Mouse (Mus musculus): Measurements from ENCODE around the gene Mgll. TPM values are rescaled to one million over a fixed set of nuclear protein-coding genes. Genes with fewer than 3 reads are reported as not detected.

Mgll gene
- polyA plus RNA-seq, 1 experiment from 2014 or later, result 104 TPM

DNA sequence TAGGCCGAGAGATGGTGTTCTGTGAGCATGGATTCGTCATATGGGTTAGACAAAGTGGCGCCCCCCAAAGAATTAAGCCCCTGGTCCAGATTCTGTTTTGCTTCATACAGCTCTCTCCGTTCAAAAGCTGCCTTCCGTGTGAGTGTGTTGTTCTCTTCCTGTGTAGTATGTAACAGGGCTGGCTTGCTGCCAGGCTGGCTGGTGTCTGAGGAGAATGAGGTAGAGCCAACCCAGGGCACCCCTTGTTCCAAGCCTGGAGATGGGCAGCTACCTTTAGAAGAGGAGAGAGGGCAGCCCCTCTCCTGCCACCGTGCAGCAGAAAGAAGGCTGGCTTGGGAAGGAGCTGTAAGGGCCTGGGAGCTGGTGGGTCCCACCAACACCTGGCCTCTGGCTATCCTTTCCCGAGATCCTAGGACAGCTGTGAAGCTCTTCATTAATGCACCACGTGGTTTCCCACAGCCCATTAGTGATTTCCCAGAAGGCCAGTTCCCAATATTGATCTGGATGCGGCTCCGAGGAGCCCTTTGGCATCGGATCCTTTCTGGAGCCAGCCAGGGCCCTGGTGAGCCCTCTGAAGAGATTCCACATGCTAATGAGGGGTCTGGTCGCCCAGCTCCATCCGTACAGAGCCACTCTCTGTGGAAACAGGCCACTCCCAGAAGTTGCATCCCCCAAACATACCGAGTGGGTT, 19.5 kb downstream of the Mgll start:
- no peak overlapping the region for H3K4me3 ChIP-seq (ENCODE audit: low read depth, low read length)
- no peaks in the 10 kb centered on the region for H3K9me3 ChIP-seq (ENCODE audit: control insufficient read depth, low read depth, low read length)
- no peaks in the 10 kb centered on the region for H3K4me1 ChIP-seq (ENCODE audit: control insufficient read depth, insufficient read depth, low read length)
- H3K27ac ChIP-seq (ENCODE audit: low read length), result no peak overlapping the region
- no peak overlapping the region for H3K4me2 ChIP-seq (replicated peaks; ENCODE audit: low read depth, low read length)
- no peak overlapping the region for H3K9ac ChIP-seq (replicated peaks; ENCODE audit: low read depth, low read length)
- H3K36me3 ChIP-seq (ENCODE audit: control insufficient read depth, insufficient read depth, low read length), result no peaks in the 10 kb centered on the region
- H3K27me3 ChIP-seq (ENCODE audit: control insufficient read depth, insufficient read depth, low read length), result no peaks in the 10 kb centered on the region
- no peak for ATAC-seq (ENCODE audit: insufficient number of reproducible peaks, insufficient read depth, low FRiP score, low read depth)
- 64% methylated on average over 14 of the region's 14 CpGs for WGBS

DNA sequence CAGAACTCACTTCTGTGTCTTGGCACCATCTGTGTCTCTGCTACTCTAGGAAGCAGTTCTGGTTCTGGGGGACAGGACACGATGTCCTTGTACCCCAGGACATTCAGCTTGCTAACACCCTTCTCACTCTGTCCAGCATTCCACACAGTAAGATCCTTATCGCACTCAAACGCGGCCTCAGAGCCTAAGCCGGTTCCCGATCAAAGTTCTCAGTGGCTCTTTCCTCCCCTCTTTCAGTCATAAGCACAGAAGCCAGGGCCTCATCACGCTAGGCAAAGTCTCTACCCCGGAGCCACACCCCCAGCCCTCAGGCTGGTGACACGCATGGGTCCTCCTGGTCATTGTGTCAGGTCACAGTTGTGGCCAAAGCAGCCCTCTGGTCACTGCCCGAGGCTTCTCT, 20.8 kb downstream of the Mgll start:
- 87% methylated on average over 10 of the region's 10 CpGs for WGBS
- ATAC-seq (ENCODE audit: insufficient number of reproducible peaks, insufficient read depth, low FRiP score, low read depth), result no peak
- no peak overlapping the region for H3K27ac ChIP-seq (ENCODE audit: low read length)

GRCm38 (mm10) chr6:88746271-88746670, 22.1 kb downstream of the Mgll start:
- no peaks in the 10 kb centered on the region for H3K4me1 ChIP-seq (ENCODE audit: control insufficient read depth, insufficient read depth, low read length)
- no peak overlapping the region for H3K4me3 ChIP-seq (ENCODE audit: low read depth, low read length)
- H3K4me2 ChIP-seq (replicated peaks; ENCODE audit: low read depth, low read length), result no peak overlapping the region
- H3K9me3 ChIP-seq (ENCODE audit: control insufficient read depth, low read depth, low read length), result no peaks in the 10 kb centered on the region
- H3K9ac ChIP-seq (replicated peaks; ENCODE audit: low read depth, low read length), result no peak overlapping the region
- H3K36me3 ChIP-seq (ENCODE audit: control insufficient read depth, insufficient read depth, low read length), result no peaks in the 10 kb centered on the region
- no peaks in the 10 kb centered on the region for H3K27me3 ChIP-seq (ENCODE audit: control insufficient read depth, insufficient read depth, low read length)
- ATAC-seq (ENCODE audit: insufficient number of reproducible peaks, insufficient read depth, low FRiP score, low read depth), result no peak
- 86% methylated on average over 8 of the region's 8 CpGs for WGBS
- H3K27ac ChIP-seq (ENCODE audit: low read length), result no peak overlapping the region

More for the DNA sequence above, 20.8 kb downstream of the Mgll start:
- Histone ChIP-seq H3K36me3 (ENCODE audit: control insufficient read depth, insufficient read depth, low read length) (no peaks in the 10 kb centered on the region), H3K9ac (replicated peaks; ENCODE audit: low read depth, low read length) (no peak overlapping the region), H3K4me2 (replicated peaks; ENCODE audit: low read depth, low read length) (no peak overlapping the region), H3K9me3 (ENCODE audit: control insufficient read depth, low read depth, low read length) (no peaks in the 10 kb centered on the region), H3K27me3 (ENCODE audit: control insufficient read depth, insufficient read depth, low read length) (no peaks in the 10 kb centered on the region), H3K4me3 (ENCODE audit: low read depth, low read length) (no peak overlapping the region), H3K4me1 (ENCODE audit: control insufficient read depth, insufficient read depth, low read length) (no peaks in the 10 kb centered on the region)

DNA sequence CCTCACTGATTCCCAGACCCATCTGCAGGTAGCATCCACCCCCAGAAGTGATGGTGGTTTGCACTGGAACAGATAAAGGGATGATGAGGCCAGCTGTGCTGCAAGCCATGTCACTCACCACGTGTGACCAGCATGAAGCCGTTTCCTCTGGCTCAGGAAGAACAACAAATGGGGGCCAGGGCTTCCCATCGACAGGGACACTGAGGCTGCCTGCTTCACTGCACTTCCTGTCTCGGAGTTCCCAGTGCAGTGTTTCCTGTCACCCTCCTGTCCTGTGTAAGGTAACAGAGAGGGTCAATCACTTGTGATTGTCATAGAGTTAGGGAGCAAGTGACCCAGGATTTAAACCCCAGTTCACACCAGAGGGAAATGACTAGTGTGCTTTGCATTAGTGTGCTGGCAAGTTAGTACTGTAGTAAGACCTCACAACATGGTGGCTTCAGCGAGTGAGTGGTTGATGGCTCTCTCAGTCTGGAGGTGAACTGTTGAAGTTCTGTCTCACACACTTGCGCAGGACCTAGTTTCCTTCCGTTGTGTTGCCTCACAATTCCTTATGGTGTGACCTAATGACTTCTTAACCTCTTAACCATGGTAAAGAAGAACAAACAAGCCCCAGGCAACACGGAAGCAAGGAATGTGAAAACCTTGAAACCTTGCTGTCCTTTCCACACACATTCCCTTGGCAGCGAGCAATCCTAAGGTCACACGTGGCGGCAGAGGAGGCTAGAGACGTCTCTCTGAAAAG, 23.3 kb downstream of the Mgll start:
- Histone ChIP-seq H3K4me1 (ENCODE audit: control insufficient read depth, insufficient read depth, low read length) (no peaks in the 10 kb centered on the region), H3K4me2 (replicated peaks; ENCODE audit: low read depth, low read length) (no peak overlapping the region), H3K9ac (replicated peaks; ENCODE audit: low read depth, low read length) (no peak overlapping the region), H3K27ac (ENCODE audit: low read length) (no peak overlapping the region), H3K9me3 (ENCODE audit: control insufficient read depth, low read depth, low read length) (no peaks in the 10 kb centered on the region), H3K36me3 (ENCODE audit: control insufficient read depth, insufficient read depth, low read length) (no peaks in the 10 kb centered on the region), H3K27me3 (ENCODE audit: control insufficient read depth, insufficient read depth, low read length) (no peaks in the 10 kb centered on the region), H3K4me3 (ENCODE audit: low read depth, low read length) (no peak overlapping the region)
- no peak for ATAC-seq (ENCODE audit: insufficient number of reproducible peaks, insufficient read depth, low FRiP score, low read depth)
- 71% methylated on average over 12 of the region's 12 CpGs for WGBS

GRCm38 (mm10) chr6:88750884-88751283, 26.7 kb downstream of the Mgll start:
- Histone ChIP-seq H3K4me2 (replicated peaks; ENCODE audit: low read depth, low read length) (no peak overlapping the region), H3K4me1 (ENCODE audit: control insufficient read depth, insufficient read depth, low read length) (0 out of 2 replicates have a peak, but pooled peaks cover 9% of the 10 kb centered on the region), H3K4me3 (ENCODE audit: low read depth, low read length) (no peak overlapping the region), H3K27ac (ENCODE audit: low read length) (no peak overlapping the region), H3K27me3 (ENCODE audit: control insufficient read depth, insufficient read depth, low read length) (no peaks in the 10 kb centered on the region), H3K9ac (replicated peaks; ENCODE audit: low read depth, low read length) (no peak overlapping the region), H3K36me3 (ENCODE audit: control insufficient read depth, insufficient read depth, low read length) (no peaks in the 10 kb centered on the region), H3K9me3 (ENCODE audit: control insufficient read depth, low read depth, low read length) (no peaks in the 10 kb centered on the region)
- no peak for ATAC-seq (ENCODE audit: insufficient number of reproducible peaks, insufficient read depth, low FRiP score, low read depth)
- WGBS, result 42% methylated on average over 6 of the region's 6 CpGs

DNA sequence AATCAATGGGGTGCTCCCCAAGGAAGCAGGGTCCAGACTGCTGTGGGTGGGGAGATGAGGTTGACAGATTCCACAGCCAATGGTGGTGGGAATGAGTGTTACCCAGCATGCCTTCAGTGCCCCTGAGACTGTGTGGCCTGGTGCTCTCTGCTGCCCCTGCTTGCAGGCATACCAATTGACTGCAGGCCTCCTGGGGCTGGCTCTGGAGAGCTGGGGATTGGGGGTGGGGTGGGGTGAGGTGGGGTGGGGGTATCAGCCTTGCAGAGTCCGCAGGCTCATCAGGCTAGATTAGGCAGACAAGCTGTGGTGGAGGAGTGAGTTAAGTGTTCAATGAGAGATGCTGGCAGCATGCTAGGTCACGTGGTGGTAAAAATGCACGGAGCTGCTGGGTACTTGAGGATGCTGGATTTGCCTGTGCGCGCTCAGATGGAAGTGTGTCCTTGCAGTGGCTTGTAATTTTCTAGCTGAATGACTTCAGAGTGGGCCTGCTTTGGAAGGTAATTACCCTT, 28.6 kb downstream of the Mgll start:
- Histone ChIP-seq H3K27me3 (ENCODE audit: control insufficient read depth, insufficient read depth, low read length) (no peaks in the 10 kb centered on the region), H3K9ac (replicated peaks; ENCODE audit: low read depth, low read length) (no peak overlapping the region), H3K27ac (ENCODE audit: low read length) (no peak overlapping the region), H3K36me3 (ENCODE audit: control insufficient read depth, insufficient read depth, low read length) (no peaks in the 10 kb centered on the region), H3K4me2 (replicated peaks; ENCODE audit: low read depth, low read length) (no peak overlapping the region), H3K4me1 (ENCODE audit: control insufficient read depth, insufficient read depth, low read length) (peaks cover 13% of the 10 kb centered on the region; the same call in 1 of the 2 replicates), H3K9me3 (ENCODE audit: control insufficient read depth, low read depth, low read length) (no peaks in the 10 kb centered on the region), H3K4me3 (ENCODE audit: low read depth, low read length) (no peak overlapping the region)
- 59% methylated on average over 5 of the region's 5 CpGs for WGBS
- ATAC-seq (ENCODE audit: insufficient number of reproducible peaks, insufficient read depth, low FRiP score, low read depth), result no peak

DNA sequence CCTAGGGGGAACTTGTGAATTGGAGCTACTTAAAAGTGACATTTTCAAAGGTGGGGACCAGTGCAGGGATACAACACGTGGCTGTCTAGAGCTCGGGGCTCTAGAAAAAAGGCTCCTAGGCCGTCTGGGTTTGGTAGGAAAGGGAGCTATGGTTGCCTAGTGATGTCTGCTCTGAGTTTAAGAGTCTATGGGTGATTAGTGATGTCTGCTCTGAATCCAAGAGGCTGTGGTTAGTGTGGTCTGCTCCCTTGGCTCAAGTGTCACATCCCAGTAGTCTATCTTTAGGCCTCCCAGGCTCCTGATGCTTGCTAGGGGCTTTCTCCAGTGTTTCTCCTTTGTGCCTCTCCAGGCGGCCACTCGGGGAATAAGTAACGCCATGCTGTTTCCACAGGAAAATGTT, 29.4 kb downstream of the Mgll start:
- 84% methylated on average over 6 of the region's 6 CpGs for WGBS
- H3K9me3 ChIP-seq (ENCODE audit: control insufficient read depth, low read depth, low read length), result no peaks in the 10 kb centered on the region
- H3K4me3 ChIP-seq (ENCODE audit: low read depth, low read length), result no peak overlapping the region
- ATAC-seq (ENCODE audit: insufficient number of reproducible peaks, insufficient read depth, low FRiP score, low read depth), result no peak
- no peaks in the 10 kb centered on the region for H3K36me3 ChIP-seq (ENCODE audit: control insufficient read depth, insufficient read depth, low read length)
- H3K27ac ChIP-seq (ENCODE audit: low read length), result no peak overlapping the region
- H3K9ac ChIP-seq (replicated peaks; ENCODE audit: low read depth, low read length), result no peak overlapping the region
- no peaks in the 10 kb centered on the region for H3K27me3 ChIP-seq (ENCODE audit: control insufficient read depth, insufficient read depth, low read length)
- H3K4me1 ChIP-seq (ENCODE audit: control insufficient read depth, insufficient read depth, low read length), result peaks cover 13% of the 10 kb centered on the region; the same call in 1 of the 2 replicates
- no peak overlapping the region for H3K4me2 ChIP-seq (replicated peaks; ENCODE audit: low read depth, low read length)

GRCm38 (mm10) chr6:88756992-88757391, 32.8 kb downstream of the Mgll start:
- ATAC-seq (ENCODE audit: insufficient number of reproducible peaks, insufficient read depth, low FRiP score, low read depth), result no peak
- Histone ChIP-seq H3K9me3 (ENCODE audit: control insufficient read depth, low read depth, low read length) (no peaks in the 10 kb centered on the region), H3K36me3 (ENCODE audit: control insufficient read depth, insufficient read depth, low read length) (no peaks in the 10 kb centered on the region), H3K9ac (replicated peaks; ENCODE audit: low read depth, low read length) (no peak overlapping the region), H3K4me1 (ENCODE audit: control insufficient read depth, insufficient read depth, low read length) (peaks cover 21% of the 10 kb centered on the region), H3K27ac (ENCODE audit: low read length) (no peak overlapping the region), H3K4me3 (ENCODE audit: low read depth, low read length) (no peak overlapping the region), H3K27me3 (ENCODE audit: control insufficient read depth, insufficient read depth, low read length) (no peaks in the 10 kb centered on the region), H3K4me2 (replicated peaks; ENCODE audit: low read depth, low read length) (no peak overlapping the region)
- WGBS, result 56% methylated on average over 4 of the region's 4 CpGs
